In genomic region chr9:67287457-67287856, GRCm38 (mm10) we compare ENCODE assay signal across 28 mouse cellular contexts.
"Had no signal": no experiment of that assay in that cellular context is flagged by ENCODE, and none has a peak within 500 bp of the region (broad histone marks: within the 10 kb centered on the region; RNA-seq: fewer than 3 reads in every experiment).

No protein-coding gene starts in this region.

- ATAC-seq: liver, embryonic 12.5 days; liver, postnatal 0 days; lung, postnatal 0 days; midbrain, embryonic 13.5 days; midbrain, embryonic 15.5 days; midbrain, embryonic 16.5 days had no signal

- H3K4me3 ChIP-seq: left cerebral cortex, adult 2 months; limb, embryonic 10.5 days; limb, embryonic 12.5 days; limb, embryonic 13.5 days; limb, embryonic 15.5 days; liver, embryonic 12.5 days; liver, embryonic 13.5 days; liver, embryonic 15.5 days; megakaryocyte, embryonic 14.5 days; midbrain, embryonic 10.5 days; midbrain, embryonic 12.5 days; midbrain, embryonic 13.5 days; midbrain, embryonic 15.5 days; myocyte; neural tube, embryonic 12.5 days; neural tube, embryonic 13.5 days had no signal

- H3K27me3 ChIP-seq: limb, embryonic 12.5 days; limb, embryonic 13.5 days; limb, embryonic 15.5 days; liver, embryonic 12.5 days; liver, embryonic 13.5 days; liver, embryonic 15.5 days; megakaryocyte, embryonic 14.5 days; midbrain, embryonic 12.5 days; midbrain, embryonic 13.5 days; midbrain, embryonic 15.5 days; neural tube, embryonic 12.5 days; neural tube, embryonic 13.5 days had no signal

- H3K4me2 ChIP-seq: limb, embryonic 12.5 days; limb, embryonic 13.5 days; limb, embryonic 15.5 days; liver, embryonic 11.5 days; liver, embryonic 12.5 days; liver, embryonic 13.5 days; liver, embryonic 15.5 days; midbrain, embryonic 11.5 days; midbrain, embryonic 12.5 days; midbrain, embryonic 13.5 days; midbrain, embryonic 15.5 days; neural tube, embryonic 12.5 days; neural tube, embryonic 13.5 days had no signal

- DNase-seq: left cerebral cortex, postnatal 4 days; liver; liver, embryonic 13.5 days; liver, postnatal 0 days; lung, adult 18-20 months; lung, adult 2 months; lung, postnatal 14 days had no signal

- H3K4me1 ChIP-seq: liver, embryonic 12.5 days; liver, embryonic 13.5 days; liver, embryonic 15.5 days; megakaryocyte, embryonic 14.5 days; midbrain, embryonic 12.5 days; midbrain, embryonic 15.5 days; neural tube, embryonic 12.5 days had no signal

- H3K27ac ChIP-seq: left cerebral cortex, adult 2 months; limb, embryonic 10.5 days; limb, embryonic 12.5 days; limb, embryonic 13.5 days; limb, embryonic 15.5 days; liver, embryonic 12.5 days; liver, embryonic 13.5 days; liver, embryonic 14.5 days; liver, embryonic 15.5 days; macrophage; midbrain, embryonic 10.5 days; midbrain, embryonic 12.5 days; midbrain, embryonic 13.5 days; midbrain, embryonic 15.5 days; neural tube, embryonic 12.5 days; neural tube, embryonic 13.5 days had no signal

- H3K9me3 ChIP-seq: limb, embryonic 10.5 days; limb, embryonic 12.5 days; limb, embryonic 13.5 days; limb, embryonic 15.5 days; liver, embryonic 12.5 days; liver, embryonic 13.5 days; liver, embryonic 15.5 days; megakaryocyte, embryonic 14.5 days; midbrain, embryonic 10.5 days; midbrain, embryonic 12.5 days; midbrain, embryonic 13.5 days; midbrain, embryonic 15.5 days; neural tube, embryonic 12.5 days; neural tube, embryonic 13.5 days had no signal

- H3K36me3 ChIP-seq: liver, embryonic 13.5 days; liver, embryonic 15.5 days; midbrain, embryonic 12.5 days; midbrain, embryonic 13.5 days; midbrain, embryonic 15.5 days; neural tube, embryonic 12.5 days had no signal

- H3K9ac ChIP-seq: limb, embryonic 12.5 days; limb, embryonic 13.5 days; limb, embryonic 15.5 days; liver, embryonic 12.5 days; liver, embryonic 13.5 days; liver, embryonic 14.5 days; liver, embryonic 15.5 days; liver, postnatal 0 days; midbrain, embryonic 12.5 days; midbrain, embryonic 13.5 days; midbrain, embryonic 15.5 days; neural tube, embryonic 12.5 days; neural tube, embryonic 13.5 days had no signal
